Mouse (Mus musculus) ES-E14 (cell line): ENCODE data around the gene Tmem231. TPM values are rescaled to one million over a fixed set of nuclear protein-coding genes. Genes with fewer than 3 reads are reported as not detected.
"Not testable (repeated sequence)": the region's sequence is repeated elsewhere in the genome, so short reads cannot be mapped to it uniquely, and the experiment has no call there.

Experiments
- DNase-seq: peaks from one replicate; pipeline ENCODE4 v3.0.0-alpha.2; 2013; ENCODE audit warnings: low read depth, low spot score
- H3K27ac ChIP-seq: 2 replicates; pipeline ENCODE4 v1.5.1; 2012; ENCODE audit warnings: low read depth, mild to moderate bottlenecking, low read length, moderate library complexity, mixed read lengths; ENCODE audit not compliant: poor library complexity, insufficient read depth, severe bottlenecking
- H3K36me3 ChIP-seq: 2 replicates; pipeline ENCODE4 v1.6.1; 2012; ENCODE audit warnings: mild to moderate bottlenecking, low read length, moderate library complexity, mixed read lengths; ENCODE audit not compliant: control insufficient read depth, poor library complexity, insufficient read depth, severe bottlenecking
- H3K4me1 ChIP-seq, 2 experiments: fragments of 150-350 bp in 1 of 2; sonication (generic) in 1 of 2; 2 replicates each; pipeline ENCODE4 v1.6.1; 2012; ENCODE audit warnings: low read length in 2 of 2, mild to moderate bottlenecking in 1 of 2, mixed read lengths in 1 of 2; ENCODE audit not compliant: control insufficient read depth in 2 of 2, insufficient read depth in 2 of 2, poor library complexity in 1 of 2
- H3K4me3 ChIP-seq, 2 experiments: fragments of 150-350 bp in 1 of 2; sonication (generic) in 1 of 2; 2 replicates each; pipeline ENCODE4 v1.5.1; 2012; ENCODE audit warnings: low read length in 2 of 2, low read depth in 1 of 2, mild to moderate bottlenecking in 1 of 2, mixed read lengths in 1 of 2; ENCODE audit not compliant: insufficient read depth in 1 of 2, poor library complexity in 1 of 2, severe bottlenecking in 1 of 2
- H3K9ac ChIP-seq: 2 replicates; pipeline ENCODE4 v1.6.1; 2012; ENCODE audit warnings: low read depth, mild to moderate bottlenecking, low read length, mixed read lengths; ENCODE audit not compliant: poor library complexity, insufficient read depth, severe bottlenecking
- H3K9me3 ChIP-seq: fragments of 150-350 bp; sonication (generic); 2 replicates; pipeline ENCODE4 v1.6.1; 2012; ENCODE audit warnings: low read depth, mild to moderate bottlenecking, low read length; ENCODE audit not compliant: control insufficient read depth, insufficient read depth
- CHD2 ChIP-seq: IDR thresholded peaks from 2 replicates; pipeline ENCODE4 v1.6.1; 2014; ENCODE audit warnings: mild to moderate bottlenecking, low read depth, low read length, inconsistent platforms
- HCFC1 ChIP-seq: IDR thresholded peaks from 2 replicates; pipeline ENCODE4 v1.6.1; 2012; ENCODE audit warnings: low read length, inconsistent platforms, borderline replicate concordance; ENCODE audit not compliant: insufficient read depth
- MAFK ChIP-seq: IDR thresholded peaks from 2 replicates; pipeline ENCODE4 v1.6.1; 2014; ENCODE audit warnings: mild to moderate bottlenecking, low read depth, low read length, inconsistent platforms; ENCODE audit not compliant: insufficient read depth
- ZC3H11A ChIP-seq: IDR thresholded peaks from 2 replicates; pipeline ENCODE4 v1.6.1; 2012; ENCODE audit warnings: low read depth, mild to moderate bottlenecking, inconsistent platforms, low read length, borderline replicate concordance
- ZNF384 ChIP-seq: IDR thresholded peaks from 2 replicates; pipeline ENCODE4 v1.6.1; 2012; ENCODE audit warnings: low read depth, low read length, inconsistent platforms
- in situ Hi-C, 2 experiments: fragments of 600-800 bp; cut with MboI; formaldehyde crosslinking; loops; one replicate each; pipeline ENCODE4 v1.15.1; 2025; ENCODE audit warnings: low sequenced_read_pairs in 2 of 2, inconsistent platforms in 1 of 2; ENCODE audit not compliant: unreplicated experiment in 2 of 2
- total RNA-seq: library from RNA; depleted of rRNA; stranded (reverse); fragments of 300-350 nt; gene quantifications from 2 replicates; pipeline ENCODE4 v1.2.3, GENCODE M21; 2012

Tmem231 gene
- total RNA-seq, 1 experiment, result 30.3 TPM

DNA sequence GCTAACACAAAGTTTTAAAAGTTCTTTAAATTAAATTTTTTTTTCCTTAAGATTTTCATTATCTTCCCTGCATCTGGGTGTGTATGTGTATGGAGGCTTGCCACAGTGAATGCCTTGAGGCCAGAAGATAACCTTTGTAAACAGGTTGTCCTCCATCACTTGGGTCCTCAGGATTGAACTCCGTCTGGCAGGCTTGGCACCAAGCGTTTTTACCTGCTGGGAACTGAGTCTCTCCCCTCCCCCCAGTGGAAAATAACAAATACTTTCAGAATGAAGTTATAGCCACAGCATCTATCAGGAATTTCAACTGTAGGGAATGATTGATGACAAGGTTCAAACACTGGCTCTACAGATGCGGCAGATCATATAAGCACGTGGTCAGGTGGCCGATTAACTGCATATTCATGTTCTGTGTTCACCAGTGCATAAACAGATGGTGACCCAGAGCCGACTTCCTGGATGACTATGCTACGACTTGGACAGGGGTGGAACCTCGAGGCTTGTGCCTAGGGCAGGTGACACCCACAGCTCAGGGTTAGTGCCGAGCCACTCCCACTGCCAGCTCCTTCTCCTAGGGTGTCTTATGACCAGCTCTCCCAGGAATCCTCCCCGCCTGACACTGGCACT, 5.9 kb upstream of the Tmem231 start:
- Histone ChIP-seq H3K9me3 (no peaks in the 10 kb centered on the region), H3K4me3 (peak overlapping the region; percentile 33 to 91; a peak in 3 of 4 replicates), H3K27ac (peak overlapping the region; percentile 76; the same call in 1 of the 2 replicates), H3K4me1 (peaks cover 10 to 13% of the 10 kb centered on the region in 2 experiments), H3K36me3 (peaks cover 9% of the 10 kb centered on the region), H3K9ac (peak overlapping the region; percentile 1; the same call in 1 of the 2 replicates)
- TF ChIP-seq ZC3H11A, result no peak
- TF ChIP-seq MAFK, result 0 out of 2 replicates have a peak, but pooled peaks have one; percentile 2
- no peak for TF ChIP-seq CHD2
- TF ChIP-seq ZNF384, result no peak
- TF ChIP-seq HCFC1, result no peak
- peak; percentile 44 for DNase-seq
- in situ Hi-C loops, result no loop called here

DNA sequence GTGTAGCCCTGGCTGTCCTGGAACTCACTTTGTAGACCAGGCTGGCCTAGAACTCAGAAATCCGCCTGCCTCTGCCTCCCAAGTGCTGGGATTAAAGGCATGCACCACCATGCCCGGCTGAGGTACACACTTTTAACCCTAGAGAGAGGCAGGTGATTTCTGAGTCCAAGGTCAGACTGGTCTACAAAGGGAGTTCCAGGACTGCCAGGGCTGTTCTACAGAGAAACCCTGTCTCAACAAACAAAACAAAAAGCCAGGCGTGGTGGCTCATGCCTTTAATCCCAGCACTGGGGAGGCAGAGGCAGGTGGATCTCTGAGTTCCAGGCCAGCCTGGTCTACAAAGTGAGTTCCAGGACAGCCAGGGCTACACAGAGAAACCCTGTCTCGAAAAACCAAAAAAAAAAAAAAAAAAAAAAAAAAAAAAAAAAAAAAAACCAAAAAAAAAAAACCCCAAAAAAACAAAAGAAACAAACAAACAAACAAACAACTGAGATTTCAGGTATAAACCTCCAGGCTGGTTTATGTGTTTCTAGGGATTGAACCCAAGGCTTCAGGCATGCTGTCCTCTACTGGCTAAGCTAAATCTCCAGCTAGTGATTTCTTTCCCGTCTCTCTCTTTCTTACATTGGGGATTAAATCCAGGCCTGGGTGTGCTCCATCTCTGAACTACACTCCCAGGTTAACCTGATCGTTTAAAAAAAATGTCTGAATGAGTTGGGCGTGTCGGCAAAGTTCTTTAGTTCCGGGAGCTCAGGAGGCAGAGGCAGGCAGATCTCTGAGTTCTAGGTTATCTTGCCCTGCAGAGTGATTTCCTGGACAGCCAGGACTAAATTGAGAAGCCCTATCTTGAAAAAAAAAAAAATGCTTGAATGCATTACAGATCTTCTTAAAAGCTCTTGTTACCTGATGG, 4.7 kb upstream of the Tmem231 start:
- H3K9me3 ChIP-seq, in situ Hi-C loops, H3K9ac ChIP-seq, DNase-seq, H3K4me3 ChIP-seq, H3K36me3 ChIP-seq: not testable (repeated sequence)
- H3K27ac ChIP-seq, result peak overlapping the region; percentile 76; the same call in 1 of the 2 replicates
- peak; percentile 93 for TF ChIP-seq ZNF384
- peaks cover 9 to 10% of the 10 kb centered on the region in 2 experiments for H3K4me1 ChIP-seq

DNA sequence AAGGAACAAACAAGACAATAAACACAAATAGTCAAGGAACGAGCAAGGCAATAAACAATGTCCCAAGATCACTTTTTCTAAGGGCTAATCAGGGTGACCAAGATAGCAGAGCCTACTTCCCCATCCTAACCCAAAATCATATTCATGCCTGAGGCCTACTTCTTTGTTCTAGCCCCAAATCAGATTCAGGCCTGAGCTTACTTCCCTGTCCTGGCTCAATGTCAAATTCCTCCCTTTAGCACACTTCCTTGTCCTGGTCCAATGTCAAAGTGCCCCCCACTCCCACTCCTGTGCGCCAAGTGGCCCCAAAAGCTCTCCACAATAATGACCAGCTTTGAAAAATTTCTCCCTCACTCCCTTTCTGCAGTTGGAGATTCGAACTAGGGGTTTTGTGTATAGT, 3.5 kb upstream of the Tmem231 start:
- in situ Hi-C loops, result no loop called here
- no peak for TF ChIP-seq ZNF384
- TF ChIP-seq ZC3H11A, result no peak
- TF ChIP-seq CHD2, result no peak
- no peak for TF ChIP-seq MAFK
- TF ChIP-seq HCFC1, result no peak
- peak overlapping the region; percentile 76; the same call in 1 of the 2 replicates for H3K27ac ChIP-seq

DNA sequence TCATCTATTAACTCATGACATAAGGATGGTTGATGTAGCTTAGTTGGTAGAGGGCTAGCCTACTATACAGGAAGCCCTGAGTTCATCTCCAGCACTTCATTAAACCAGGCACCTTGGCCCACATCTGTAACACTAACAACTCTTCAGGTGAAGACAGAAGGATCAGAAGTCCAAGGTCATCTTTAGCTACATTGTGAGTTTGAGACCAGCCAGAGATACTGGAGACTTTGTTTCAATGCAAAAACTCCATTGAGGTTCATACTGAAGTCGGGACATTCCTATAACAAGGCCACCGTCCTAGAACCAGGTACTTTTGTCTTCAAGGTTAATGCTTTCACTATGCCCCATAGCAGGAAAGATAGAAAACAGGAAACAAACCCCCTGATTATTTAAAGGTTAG, 520 bp upstream of the Tmem231 start:
- Histone ChIP-seq H3K9ac (no peak overlapping the region; the same call in 1 of the 2 replicates), H3K27ac (no peak overlapping the region; the same call in 1 of the 2 replicates), H3K9me3 (no peaks in the 10 kb centered on the region), H3K4me3 (no peak overlapping the region), H3K36me3 (no peaks in the 10 kb centered on the region), H3K4me1 (peaks cover 7 to 17% of the 10 kb centered on the region in 2 experiments; a peak in 3 of 4 replicates)
- TF ChIP-seq ZNF384 (no peak), HCFC1 (no peak), MAFK (no peak), CHD2 (no peak), ZC3H11A (no peak)
- no peak for DNase-seq
- in situ Hi-C loops, result no loop called here

More for the DNA sequence above, 3.5 kb upstream of the Tmem231 start:
- no peak for DNase-seq
- H3K4me3 ChIP-seq, result no peak overlapping the region
- H3K4me1 ChIP-seq, result peaks cover 11 to 12% of the 10 kb centered on the region in 2 experiments
- peaks cover 2% of the 10 kb centered on the region for H3K36me3 ChIP-seq
- no peaks in the 10 kb centered on the region for H3K9me3 ChIP-seq
- no peak overlapping the region for H3K9ac ChIP-seq
